Mouse (Mus musculus): ENCODE results near the gene Tubb4b.

Tubb4b gene

DNA sequence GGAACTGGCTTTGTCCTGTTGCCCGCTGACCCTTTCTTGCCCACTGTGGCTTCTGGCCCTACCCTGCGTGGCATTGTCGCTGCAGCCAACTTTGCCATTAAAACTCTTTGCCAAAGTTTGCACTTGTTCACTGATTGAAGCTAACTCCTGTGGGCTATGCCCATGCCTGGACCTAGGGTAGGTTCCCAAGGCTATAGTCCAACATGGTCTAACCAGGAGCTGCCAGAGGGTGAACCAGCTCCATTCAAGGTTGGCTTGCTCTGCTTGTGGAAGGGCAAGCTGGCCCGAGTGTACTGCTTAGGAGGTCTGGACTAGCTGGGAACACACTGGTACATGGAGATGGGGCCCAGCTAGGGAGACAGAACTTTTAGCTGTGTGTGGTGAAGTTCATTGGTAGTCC, 19.6 kb upstream of the Tubb4b start:
- DNase-seq = no peak

DNA sequence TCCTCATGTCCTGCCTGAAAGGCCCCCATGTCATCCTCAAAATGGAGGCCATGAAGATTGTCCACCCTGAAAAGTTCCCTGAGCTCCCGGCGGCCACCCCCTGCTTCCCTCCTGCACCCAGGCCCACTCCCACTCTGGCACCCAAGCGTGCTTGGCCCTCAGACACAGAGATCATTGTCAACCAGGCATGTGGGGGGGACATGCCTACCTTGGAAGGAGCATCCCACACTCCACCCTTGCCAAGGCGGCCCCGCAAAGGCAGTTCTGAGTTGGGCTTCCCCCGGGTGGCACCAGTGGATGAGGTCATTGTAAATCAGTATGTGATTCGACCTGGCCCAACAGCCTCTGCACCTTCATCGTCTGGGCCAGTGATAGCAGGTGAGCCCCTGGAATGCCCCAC, 18.8 kb upstream of the Tubb4b start:
- no peak for DNase-seq

DNA sequence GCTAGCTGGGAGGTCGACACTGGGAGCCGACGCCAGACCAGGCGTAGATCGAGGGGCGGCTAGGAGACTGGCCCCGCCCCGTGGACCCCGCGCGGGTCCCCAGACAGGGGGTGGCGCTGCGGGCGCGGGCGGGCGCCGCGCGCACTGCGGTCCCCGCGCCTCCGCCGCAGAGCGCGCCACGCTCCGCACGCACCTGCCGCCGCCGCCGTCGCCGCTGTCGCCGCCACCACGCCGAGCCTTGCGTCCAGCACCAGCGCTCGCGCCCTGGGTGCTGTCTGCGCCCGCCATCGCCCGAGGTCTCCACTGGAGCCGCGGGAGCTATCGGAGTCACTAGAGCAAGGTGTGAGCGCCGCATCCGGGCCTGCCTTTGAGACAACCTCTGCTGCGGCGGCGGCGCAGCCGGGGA, 17.6 kb upstream of the Tubb4b start, which contains the start of the genes Rnf208 and Cysrt1:
Gene Rnf208, plus strand, starts transcription at position 155 of the 406 bp plus-strand sequence.
Gene Cysrt1, minus strand, starts transcription at position 352 of the 406 bp plus-strand sequence.
- no peak for DNase-seq

DNA sequence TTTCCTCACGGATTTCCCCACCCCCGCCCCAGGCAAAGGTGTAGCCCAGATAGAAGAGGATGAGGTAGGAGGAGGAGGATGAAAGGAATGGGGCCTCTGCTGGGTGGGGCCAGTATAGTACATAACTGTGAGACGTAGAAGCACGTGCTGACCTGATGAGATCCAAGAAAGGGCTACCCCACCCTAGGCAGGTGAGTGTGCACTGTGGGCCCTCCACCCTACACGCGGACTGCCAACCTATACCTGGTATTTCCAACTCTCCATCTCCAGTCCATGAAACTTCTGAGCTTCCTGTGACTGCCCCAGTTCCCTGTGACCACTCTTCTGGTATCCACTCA, 16.9 kb upstream of the Tubb4b start:
- DNase-seq = no peak

DNA sequence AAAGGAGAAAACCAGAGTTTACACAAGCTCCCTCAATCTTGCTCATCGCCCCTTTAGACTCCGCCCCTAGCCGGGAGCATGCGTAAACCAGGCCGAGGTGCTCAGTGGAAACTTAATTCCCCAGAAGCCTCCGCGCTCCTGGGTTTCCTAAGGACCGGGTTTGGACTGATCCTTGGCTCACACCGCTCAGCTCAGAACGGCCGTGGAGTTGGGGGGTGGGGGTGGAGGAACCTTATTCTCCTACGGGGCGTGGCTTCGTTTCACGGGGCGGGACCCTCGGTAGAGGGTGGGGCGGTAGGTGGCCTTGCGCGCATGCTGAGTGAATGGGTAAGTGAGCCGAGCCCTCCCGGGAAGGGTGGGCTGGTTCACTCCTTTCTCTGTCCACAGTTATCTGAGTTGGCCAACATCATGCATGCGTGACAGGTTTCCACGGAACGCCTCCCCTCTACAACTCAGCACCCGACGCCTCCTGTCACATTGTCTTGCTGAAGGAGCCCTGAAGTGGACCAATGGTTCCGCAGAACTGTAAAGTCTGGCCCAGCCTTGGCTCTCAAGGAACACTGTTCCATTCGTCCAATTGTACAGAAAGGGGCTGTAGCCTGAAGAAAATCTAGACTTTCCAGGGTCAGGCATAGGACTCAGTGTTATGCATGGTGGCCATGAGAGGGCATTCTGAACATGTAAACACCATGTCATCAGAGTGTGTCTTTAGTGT, 16.4 kb upstream of the Tubb4b start:
- DNase-seq = peak; percentile 77 to 85

DNA sequence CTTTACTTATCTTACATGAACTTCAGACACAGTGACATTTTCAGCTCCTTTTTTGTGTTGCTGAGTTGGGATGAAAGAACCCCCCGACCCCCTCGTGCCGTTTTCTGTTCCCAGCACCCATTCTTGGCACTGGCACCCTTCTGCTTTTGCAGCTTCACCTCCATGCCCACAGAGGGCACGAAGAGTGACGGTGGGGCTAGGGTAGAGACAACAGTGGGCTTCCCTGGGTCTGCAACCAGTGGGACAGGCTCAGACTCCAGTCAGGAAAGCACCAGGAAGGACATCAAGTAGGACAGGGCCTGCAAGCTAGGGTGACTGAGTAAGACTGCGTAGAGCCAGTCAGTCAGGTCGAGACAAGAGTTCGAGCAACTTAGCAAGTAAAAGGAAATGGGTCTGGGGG, 15.8 kb upstream of the Tubb4b start:
- no peak for DNase-seq

DNA sequence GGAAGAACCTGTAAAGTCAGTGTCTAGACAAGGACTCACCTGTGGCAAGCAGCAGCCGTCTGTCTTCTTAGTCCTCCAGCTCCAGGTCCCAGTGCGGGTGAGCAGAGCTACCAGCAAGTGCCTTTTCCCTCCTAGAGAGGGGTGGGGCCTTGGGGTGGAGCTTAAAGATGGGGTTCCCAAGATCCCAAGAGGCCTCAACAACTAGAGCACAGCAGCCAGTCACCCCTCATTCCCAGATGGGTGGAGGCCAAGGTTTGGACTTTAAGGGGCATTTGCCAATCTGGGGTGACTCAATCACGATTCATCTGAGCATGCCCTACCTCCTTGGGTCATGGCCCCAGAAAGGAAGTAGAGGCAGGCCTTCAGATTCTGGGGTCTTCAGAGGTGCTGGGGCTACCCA, 15.3 kb upstream of the Tubb4b start:
- no peak for DNase-seq

DNA sequence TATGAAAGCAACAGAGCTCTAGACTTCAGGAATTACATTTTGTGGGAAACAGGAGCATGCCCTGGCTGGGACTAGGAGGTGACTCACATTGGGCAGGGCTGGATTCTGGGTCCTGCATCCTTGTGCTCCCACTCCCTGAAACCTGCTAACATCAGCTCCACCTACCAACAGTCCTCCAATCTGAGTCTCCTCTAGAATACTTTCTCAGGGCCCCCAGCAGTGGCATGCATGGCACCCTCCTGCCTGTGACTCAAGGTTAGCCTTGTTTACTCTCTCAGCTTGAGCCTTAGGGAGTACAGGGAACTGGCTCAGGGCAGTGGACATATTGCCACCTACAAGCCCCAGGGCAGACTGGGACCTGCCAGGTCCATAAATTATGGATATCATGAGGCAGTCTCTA, 13.6 kb upstream of the Tubb4b start:
- no peak for DNase-seq

DNA sequence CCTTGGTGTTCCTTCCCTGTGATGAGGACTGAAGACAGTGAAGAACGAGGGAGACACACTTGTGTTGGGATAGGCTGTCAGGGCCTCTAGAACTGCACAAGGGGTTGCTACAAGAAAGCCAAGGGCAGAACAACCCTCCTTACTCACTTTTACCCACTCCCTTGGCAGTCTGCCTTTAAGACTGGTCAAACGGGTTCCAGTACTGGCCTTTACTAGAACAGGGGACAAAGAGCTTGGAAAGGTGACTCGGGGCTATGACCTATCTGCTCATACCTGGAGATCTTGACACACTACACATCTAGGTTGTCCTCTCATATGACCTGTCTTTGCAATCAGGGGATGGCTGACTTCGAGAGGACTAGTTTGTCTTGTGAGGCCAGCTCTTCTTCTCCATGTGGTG, 13.0 kb upstream of the Tubb4b start:
- DNase-seq = peak in 1 of 2 experiments; percentile 64

DNA sequence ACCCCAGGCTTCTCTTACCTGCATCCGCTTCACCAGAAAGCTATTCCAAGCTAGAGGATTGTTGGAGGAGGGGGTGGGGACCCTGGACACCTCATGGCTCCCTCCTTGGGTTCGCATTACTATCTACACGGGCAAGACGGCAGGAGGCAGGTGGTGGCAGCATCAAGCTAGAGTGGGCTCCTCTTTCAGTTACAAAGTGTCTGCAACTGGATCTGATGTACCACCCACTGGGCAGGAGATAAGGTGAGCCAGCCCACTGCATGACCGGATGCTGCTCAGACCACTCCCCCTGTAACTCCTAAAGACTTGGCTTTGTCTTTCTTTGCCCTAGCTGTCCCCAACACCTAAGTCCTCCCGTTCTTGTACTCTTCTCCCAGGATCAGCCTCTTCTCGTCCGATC, 12.1 kb upstream of the Tubb4b start, which contains the start of gene Rnf224:
Gene Rnf224, minus strand, starts transcription at position 174 of the 400 bp plus-strand sequence.
- no peak for DNase-seq

DNA sequence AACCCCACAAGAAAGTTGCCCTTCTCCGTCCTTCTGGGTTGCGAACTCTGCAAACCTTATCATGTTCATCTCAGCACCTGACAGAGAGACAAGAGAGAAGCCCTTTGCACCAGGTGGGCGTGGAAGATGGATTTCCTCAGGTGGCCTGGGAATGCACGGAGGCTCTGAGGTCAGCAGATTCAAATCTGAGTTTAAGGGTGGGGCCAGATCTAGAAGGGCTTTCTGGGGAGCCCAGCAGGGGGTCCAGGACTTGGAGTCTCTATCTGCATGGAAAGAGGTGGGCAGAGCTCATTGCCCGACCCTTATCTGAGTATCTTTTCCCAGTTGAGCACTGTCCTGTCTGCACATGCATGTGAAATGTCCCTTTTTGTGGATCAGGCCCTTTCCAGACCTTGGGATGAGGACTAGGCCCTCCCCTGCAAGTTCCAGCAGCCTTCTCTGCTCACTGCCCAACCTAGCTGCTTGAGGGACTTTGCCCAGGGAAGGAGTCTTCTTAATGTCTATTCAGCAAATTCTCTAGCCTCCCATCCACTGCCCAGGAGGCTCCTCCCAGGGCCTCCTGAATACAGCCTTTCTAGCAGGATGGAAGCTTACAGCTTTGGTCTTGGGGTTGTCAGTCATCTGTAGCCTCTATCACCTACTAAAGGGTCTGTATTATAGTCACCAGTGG, 10.2 kb upstream of the Tubb4b start:
- DNase-seq = no peak

DNA sequence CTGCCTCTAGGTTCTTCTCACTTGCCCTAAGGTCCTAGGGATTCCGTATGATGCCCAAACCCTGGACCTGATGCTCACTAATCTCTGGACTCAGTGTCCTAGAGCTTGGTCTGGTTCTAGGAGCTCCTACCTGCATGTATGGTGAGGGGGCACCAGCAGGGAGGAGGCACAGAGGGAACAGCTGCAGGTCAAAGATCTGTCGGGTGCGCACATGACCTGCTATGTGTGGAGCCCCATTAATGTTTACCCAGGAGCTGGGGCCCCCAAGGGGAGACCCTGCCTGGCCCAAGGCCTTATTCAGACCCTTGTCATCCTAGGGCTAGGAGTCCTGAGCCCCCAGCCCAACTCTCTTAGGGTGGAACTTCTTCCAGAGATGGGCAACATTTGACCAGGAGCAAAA, 9.5 kb upstream of the Tubb4b start, which contains the start of gene Slc34a3:
Gene Slc34a3, minus strand, starts transcription at position 315 of the 400 bp plus-strand sequence.
- no peak for DNase-seq

DNA sequence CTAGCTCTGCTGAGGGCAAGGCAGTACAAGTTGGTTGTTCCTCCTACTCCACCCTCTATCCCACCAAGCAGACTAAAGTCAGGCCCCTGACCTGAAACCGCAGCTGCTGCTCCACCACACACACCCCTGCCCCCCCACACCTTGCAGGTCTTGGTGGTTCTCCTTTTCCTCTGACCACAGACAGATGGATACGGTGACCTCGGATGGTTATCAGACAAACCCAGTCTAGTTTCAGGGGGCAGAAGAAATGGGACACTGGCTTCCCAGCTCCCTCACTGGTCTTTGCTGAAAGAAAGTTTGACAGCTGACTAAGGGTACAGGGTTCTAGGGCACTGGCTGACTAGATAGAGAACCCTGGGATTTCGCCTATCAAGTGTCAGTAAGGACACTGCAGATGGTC, 8.9 kb upstream of the Tubb4b start:
- no peak for DNase-seq

DNA sequence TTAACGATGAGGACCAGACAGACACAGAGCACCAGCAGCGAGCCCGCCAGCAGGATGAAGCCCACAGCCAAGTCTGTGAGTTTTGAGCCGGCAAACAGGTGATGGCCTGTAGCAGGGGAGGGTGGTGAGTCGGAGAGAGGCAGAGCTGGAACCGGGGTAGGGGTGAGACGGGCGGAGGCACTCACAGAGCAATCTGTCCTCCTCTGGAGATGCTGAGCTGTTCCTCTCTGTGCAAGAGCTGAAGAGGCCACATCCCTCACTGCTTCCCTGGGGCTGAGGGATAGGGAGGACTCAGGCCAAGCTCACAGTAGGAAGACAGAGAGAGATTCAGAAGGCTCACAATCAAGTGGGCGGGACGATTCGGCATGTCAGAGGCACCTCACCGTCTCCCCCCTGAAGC, 6.5 kb upstream of the Tubb4b start:
- no peak for DNase-seq

DNA sequence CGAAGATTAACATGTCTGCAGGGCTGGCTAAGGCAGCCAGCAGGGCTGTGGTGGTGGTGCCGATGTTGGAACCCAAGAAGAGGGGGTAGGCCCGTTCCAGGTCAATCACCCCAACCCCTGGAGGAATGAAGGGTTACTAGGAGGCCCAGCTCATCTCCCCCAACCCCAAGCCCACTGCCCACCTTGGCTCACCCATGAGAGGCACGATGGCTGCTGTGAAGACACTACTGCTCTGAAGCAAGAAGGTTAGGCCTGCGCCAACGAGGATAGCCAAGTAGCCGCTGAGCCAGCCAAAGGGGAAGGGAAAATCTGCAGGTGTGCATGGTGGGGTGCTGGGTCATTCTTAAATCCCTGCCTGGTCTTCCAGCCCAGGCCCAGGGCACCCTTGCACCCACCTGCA, 6.1 kb upstream of the Tubb4b start:
- DNase-seq = no peak

DNA sequence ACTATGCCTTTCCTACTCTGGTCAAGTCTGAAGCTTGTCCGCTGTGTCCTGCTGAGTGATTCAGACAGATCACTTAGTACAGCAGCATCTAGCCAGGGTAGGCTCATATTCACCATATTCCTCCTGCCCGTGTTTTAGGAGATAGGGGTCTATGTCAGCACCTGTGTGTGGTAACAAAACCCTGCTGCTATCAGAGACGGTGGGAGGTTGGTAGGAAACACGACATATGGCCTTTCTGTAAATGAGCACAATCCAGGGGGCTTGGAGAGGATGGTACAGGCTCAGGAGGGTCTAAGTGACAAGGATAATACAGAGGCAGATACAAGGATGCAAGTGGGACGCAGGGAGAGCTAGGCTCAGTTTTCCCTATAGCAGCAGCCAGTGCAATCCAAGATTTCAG, 5.1 kb upstream of the Tubb4b start:
- no peak for DNase-seq

DNA sequence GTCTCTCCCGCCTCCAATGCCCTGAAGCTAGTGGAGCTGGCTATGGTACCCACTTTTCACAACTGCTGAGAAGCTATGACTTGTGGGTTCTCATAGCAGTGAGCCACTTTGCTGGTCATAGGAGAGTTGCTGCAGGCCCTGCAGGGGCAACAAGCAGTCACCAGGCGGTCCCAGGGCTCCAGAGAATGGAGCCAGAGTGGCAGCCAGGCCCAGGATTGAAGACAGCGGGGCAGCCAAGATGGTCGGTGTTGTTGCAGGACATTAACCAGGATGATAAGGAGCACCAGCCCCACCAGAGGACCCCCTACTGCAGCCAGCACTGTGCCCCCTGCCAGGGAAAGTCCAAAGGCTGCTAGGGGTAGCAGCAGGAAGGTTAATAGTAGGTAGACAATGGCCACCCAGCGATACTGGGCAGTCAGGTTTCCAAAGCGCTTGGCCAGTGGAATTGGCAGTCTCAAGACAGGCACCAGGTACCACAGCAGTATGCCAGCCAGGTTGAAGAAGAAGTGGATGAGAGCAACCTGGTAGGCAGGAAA, 4.6 kb upstream of the Tubb4b start:
- DNase-seq = no peak

DNA sequence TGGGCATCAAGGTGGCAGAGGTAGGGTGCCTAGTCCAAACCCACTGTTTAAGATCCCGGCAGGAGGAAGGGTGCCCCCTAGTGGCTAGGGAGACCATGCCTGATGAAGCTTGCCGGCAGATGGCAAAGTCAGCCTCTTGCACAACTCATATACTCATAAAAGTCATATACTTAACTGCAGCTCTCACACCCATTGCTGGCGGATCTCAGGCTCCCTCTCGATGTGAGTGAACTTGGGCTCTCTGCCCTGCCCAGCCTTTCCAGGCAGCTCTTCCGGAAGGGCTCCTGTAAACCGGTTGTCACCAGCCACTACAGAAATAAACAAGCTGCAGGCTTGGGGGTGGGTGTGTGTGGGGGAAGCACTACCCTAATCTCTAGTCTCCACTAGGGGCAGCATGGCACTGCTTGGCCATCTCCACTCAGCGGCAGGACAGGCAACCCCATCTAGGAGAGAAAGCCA, 4.0 kb upstream of the Tubb4b start:
- peak; percentile 93 to 96 for DNase-seq

DNA sequence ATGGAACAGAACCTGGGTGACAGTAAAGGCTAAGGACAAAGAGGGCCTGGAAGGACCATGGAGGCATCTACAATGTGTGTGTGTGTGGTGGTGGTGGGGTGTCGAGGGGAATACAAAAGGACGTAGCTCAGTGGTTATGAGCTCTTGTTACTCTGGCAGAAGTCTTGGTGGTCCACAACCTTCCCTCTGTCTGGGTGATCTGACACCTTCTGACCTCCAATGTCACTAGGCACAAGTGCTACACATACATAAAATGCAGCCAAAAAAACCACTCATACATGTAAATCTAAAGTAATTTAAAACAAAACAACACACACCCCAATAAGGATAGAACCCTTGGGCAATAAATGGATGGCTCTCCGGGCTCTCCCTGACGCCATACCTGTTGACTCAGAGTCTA, 2.9 kb upstream of the Tubb4b start:
- no peak for DNase-seq

DNA sequence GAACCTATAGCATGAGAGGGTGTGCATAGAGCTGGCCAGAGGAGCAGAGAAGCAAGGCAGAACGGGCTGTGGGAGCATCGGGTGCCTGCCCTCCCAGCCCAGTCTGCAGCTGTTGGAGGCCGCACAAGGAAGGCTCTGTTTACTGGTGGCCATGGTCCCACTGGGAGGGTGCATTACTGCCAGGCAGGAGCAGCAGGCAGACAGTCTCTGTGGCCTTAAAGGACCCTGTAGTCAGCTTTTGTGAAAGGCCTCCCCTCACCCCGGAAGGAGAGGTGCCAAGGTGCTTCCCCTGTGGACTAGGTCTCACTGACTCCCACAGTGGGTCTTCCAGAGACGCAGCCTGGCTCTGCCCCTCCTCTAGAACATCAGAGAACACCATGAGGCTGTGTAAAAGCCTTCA, 2.4 kb upstream of the Tubb4b start:
- DNase-seq = no peak

DNA sequence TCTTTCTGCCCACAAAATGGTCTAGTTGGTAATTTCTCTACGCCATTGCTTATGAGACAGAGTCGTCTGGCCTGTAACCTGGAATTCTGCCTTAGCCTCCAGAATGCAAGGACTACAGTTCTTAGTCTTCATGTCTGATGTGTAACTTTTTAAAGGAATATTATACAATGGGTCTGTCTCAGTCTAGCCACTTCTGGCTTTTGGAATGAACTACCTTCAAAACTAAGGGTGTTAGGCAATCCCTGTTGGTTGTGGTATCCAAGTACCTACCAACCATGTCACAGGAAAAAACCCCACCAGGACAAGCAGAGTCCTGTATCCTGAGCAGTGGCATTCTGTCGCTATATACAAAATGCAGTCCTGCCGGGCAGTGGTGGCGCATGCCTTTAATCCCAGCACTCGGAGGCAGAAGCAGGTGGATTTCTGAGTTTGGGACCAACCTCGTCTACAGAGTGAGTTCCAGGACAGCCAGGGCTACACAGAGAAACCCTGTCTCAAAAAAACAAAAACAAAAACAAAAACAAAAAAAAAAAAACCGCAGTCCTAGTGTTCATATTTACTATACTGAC, 1.4 kb upstream of the Tubb4b start:
- no peak for DNase-seq

DNA sequence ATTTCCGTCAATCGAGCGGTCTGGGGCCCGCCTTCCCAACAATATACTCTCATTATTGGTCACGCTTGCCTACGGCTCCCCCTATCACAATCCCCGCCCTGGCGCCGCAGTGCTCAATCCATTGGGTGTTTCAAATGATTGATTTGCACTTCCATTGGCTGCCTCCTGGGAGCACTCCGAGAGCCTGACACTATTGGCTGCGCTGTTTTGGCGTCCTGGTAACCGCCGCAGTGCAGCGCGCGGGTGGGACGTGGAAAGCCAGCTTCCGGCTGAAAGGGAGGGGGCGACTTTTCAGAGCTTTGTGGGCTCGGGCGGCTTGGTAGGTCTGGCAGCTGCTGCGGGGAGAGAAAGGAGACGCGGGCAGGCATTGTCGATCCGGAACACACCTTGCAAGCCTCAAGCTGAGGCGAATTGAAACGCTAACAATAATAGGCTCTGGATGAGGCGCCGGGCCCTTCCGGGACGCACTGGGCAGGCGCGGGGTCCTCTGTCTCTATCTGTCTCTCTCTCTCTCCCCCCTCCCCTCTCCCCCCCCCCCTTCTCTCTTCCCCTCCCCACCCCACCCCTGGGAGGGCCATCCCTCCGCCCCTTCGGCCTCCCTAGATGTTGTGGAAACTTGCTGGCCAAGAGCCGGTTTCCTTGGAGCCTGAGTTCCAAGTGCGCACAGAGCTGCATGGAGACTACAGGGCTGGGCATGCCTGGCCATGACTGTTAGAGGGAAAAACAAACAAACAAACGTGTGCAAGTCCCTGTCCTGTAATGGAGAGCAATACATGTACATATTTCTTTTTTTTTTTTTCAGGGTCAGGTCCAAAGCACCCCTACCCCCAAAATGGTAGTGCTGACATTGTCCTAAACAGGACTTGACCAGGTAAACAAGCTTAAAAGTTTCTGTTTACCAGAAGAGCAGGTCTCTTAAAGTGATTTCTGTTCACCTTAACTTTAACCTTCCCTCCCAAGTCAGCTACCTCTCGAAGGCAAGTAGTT, 557 bp upstream of the Tubb4b start:
- peak; percentile 98 to 100 for DNase-seq

All from lung, postnatal 4 days (tissue).